Mouse (Mus musculus): ENCODE measurements around the gene Plekhg1. TPM values are rescaled to one million over a fixed set of nuclear protein-coding genes. Genes with fewer than 3 reads are reported as not detected.

The Plekhg1 gene
- total and polyA plus RNA-seq, 3 experiments: 3.6 to 11.0 (median 7.6) TPM

DNA sequence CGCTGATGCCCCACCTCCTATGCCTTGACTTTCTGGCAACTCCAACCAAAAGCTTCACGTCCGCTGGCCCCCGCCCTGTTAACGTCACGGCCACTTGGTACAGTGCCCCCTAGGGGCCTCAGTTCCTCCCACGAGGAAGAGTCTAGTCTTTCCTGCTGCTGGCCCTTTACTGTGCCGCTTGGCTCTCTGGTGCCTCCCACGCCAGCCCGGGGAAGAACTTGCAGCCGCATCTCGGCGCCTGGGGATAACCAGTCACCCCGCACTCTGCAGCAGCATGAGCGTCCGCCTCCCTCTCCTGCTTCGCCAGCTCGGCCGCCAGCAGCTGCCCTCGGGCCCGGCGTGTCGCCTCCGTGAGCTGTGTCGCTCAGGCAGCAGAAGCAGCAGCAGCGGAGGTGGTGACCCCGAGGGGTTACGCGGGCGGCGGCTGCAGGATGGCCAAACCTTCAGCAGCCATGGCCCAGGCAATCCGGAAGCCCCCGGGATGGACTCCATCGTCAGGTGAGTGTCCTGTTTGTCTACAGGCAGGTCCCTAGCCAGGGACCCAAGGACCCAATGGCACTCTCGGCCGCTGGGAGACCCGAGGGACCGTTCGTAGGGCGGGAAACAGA, 232.9 kb downstream of the Plekhg1 start, which contains the start of gene Mthfd1l:
TSS of gene Mthfd1l (plus strand) at position 138 of the 608 bp plus-strand sequence.
- H3K9ac ChIP-seq (ENCODE audit: low read depth, low read length): peak within 1 kb of the TSS; percentile 75
- H3K27me3 ChIP-seq (ENCODE audit: control insufficient read depth, insufficient read depth, low read length): no peaks in the 10 kb centered on the region
- H3K4me1 ChIP-seq (ENCODE audit: control insufficient read depth, insufficient read depth, low read length): peaks cover 3% of the 10 kb centered on the region; the same call in 1 of the 2 replicates
- peak within 1 kb of the TSS; percentile 62 for H3K4me3 ChIP-seq
- H3K27ac ChIP-seq: peak within 1 kb of the TSS; percentile 75
- H3K36me3 ChIP-seq (ENCODE audit: control insufficient read depth, insufficient read depth, low read length): no peaks in the 10 kb centered on the region
- peak; percentile 52; the same call in 1 of the 2 replicates for TF ChIP-seq POLR2A (IDR thresholded peaks at IDR 0.05; ENCODE audit: insufficient read depth, low read depth, low read length)
- no peak for TF ChIP-seq EP300 (IDR thresholded peaks at IDR 0.05; ENCODE audit: insufficient read depth, low read depth, low read length)
- TF ChIP-seq CTCF (IDR thresholded peaks at IDR 0.05): peak; percentile 73
- no peaks in the 10 kb centered on the region for H3K79me2 ChIP-seq (replicated peaks; ENCODE audit: control insufficient read depth, insufficient read depth, low read length)
- intact Hi-C loops (cut with DNase I): no loop called here
- peak; percentile 77 to 86 for DNase-seq
- under 1% methylated on average over 40 of the region's 40 CpGs for WGBS

DNA sequence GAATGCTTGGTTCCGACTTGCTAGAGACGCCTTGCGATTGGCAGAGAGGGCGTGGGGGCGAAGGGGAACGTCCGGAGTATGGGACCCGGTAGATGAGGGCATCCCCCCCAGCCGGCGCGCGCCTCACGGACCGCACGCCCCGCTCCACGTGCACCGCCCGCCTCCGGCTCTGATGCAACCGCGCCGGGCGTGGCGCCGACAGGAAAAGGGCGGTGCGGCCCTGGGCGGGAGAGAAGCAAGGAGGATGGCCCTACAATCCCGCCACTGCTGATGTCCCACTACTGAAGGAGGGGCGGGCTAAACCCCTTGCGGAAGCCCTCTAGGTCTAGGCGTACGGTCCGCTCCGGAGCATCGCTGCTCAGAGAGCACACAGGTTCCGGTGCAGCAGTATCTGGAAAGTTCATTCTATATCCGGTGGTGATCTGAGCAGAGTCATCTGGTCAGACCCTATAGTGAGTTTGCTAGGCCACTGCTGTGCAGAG, 233.5 kb downstream of the Plekhg1 start:
- H3K4me1 ChIP-seq (ENCODE audit: control insufficient read depth, insufficient read depth, low read length): peaks cover 3% of the 10 kb centered on the region; the same call in 1 of the 2 replicates
- peak overlapping the region; percentile 75 for H3K27ac ChIP-seq
- H3K4me3 ChIP-seq: peak overlapping the region; percentile 62
- H3K9ac ChIP-seq (ENCODE audit: low read depth, low read length): peak overlapping the region; percentile 75
- no peaks in the 10 kb centered on the region for H3K27me3 ChIP-seq (ENCODE audit: control insufficient read depth, insufficient read depth, low read length)
- peak; percentile 76 for TF ChIP-seq POLR2A (IDR thresholded peaks at IDR 0.05; ENCODE audit: insufficient read depth, low read depth, low read length)
- TF ChIP-seq CTCF (IDR thresholded peaks at IDR 0.05): no peak
- peak; percentile 60; the same call in 1 of the 2 replicates for TF ChIP-seq EP300 (IDR thresholded peaks at IDR 0.05; ENCODE audit: insufficient read depth, low read depth, low read length)
- under 1% methylated on average over 39 of the region's 39 CpGs for WGBS
- no peaks in the 10 kb centered on the region for H3K36me3 ChIP-seq (ENCODE audit: control insufficient read depth, insufficient read depth, low read length)
- no peaks in the 10 kb centered on the region for H3K79me2 ChIP-seq (replicated peaks; ENCODE audit: control insufficient read depth, insufficient read depth, low read length)
- intact Hi-C loops (cut with DNase I): no loop called here
- DNase-seq: peak; percentile 93 to 94

DNA sequence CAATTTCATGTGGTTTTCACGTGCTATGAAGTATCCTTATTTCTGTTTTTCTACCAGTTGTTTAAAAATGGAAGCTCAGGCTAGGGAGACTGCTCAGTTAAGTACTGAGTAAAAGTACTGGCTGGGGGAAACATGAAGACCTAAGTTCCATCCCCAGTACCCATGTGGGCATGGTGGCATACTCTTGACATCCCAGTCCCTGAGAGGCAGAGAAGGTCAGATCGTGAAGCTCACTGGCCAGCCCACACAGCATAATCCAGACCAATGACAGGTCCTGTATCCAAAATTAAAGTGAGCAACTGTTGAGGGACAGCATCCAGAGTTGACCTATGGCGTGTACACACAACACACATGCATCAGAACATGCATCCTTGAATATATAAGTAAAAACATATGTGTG, 234.2 kb downstream of the Plekhg1 start:
- Histone ChIP-seq H3K27me3 (ENCODE audit: control insufficient read depth, insufficient read depth, low read length) (no peaks in the 10 kb centered on the region), H3K4me1 (ENCODE audit: control insufficient read depth, insufficient read depth, low read length) (peaks cover 3% of the 10 kb centered on the region; the same call in 1 of the 2 replicates), H3K27ac (no peak overlapping the region), H3K36me3 (ENCODE audit: control insufficient read depth, insufficient read depth, low read length) (no peaks in the 10 kb centered on the region), H3K4me3 (no peak overlapping the region), H3K79me2 (replicated peaks; ENCODE audit: control insufficient read depth, insufficient read depth, low read length) (no peaks in the 10 kb centered on the region), H3K9ac (ENCODE audit: low read depth, low read length) (no peak overlapping the region)
- DNase-seq: no peak
- WGBS: 75% methylated on average over 3 of the region's 3 CpGs
- no peak for TF ChIP-seq CTCF (IDR thresholded peaks at IDR 0.05)
- no peak for TF ChIP-seq POLR2A (IDR thresholded peaks at IDR 0.05; ENCODE audit: insufficient read depth, low read depth, low read length)
- TF ChIP-seq EP300 (IDR thresholded peaks at IDR 0.05; ENCODE audit: insufficient read depth, low read depth, low read length): no peak
- intact Hi-C loops (cut with DNase I): no loop called here

DNA sequence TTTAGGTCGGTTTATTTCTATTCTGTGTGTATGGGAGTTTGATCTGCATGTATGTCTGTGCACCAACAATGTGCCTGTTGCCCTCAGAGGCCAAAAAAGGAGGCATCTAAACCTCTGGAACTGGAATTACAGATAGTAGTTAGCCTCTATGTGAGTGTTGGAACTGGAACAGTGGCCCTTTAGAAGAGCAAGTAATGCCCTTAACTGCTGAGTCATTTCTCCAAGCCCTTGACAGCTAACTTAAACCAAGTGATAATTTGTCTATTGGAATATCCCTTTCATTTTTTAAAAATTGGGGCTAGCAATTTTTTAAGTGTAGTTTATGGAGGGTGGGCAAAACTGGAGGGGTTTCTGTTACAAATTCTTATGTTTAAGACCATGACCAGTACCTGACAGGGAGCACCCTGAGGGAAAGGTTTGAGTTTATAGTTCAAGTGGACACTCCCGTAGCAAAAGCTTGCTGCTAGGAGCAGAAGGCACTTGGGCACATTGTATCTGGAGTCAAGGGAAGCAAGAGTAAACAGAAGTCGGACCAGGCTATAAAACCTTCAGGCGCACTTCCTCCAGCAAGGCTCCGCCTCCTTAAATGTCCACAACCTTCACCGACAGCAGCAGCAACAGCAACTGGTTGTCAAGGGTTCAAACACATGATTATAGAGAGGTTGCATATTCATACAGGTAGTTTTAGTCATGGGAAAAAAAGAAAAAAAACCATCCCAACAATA, 235.9 kb downstream of the Plekhg1 start:
- Histone ChIP-seq H3K36me3 (ENCODE audit: control insufficient read depth, insufficient read depth, low read length) (no peaks in the 10 kb centered on the region), H3K4me1 (ENCODE audit: control insufficient read depth, insufficient read depth, low read length) (peaks cover 3% of the 10 kb centered on the region; the same call in 1 of the 2 replicates), H3K27me3 (ENCODE audit: control insufficient read depth, insufficient read depth, low read length) (no peaks in the 10 kb centered on the region), H3K4me3 (no peak overlapping the region), H3K79me2 (replicated peaks; ENCODE audit: control insufficient read depth, insufficient read depth, low read length) (no peaks in the 10 kb centered on the region), H3K9ac (ENCODE audit: low read depth, low read length) (no peak overlapping the region), H3K27ac (no peak overlapping the region)
- DNase-seq: no peak
- intact Hi-C loops (cut with DNase I): no loop called here
- TF ChIP-seq POLR2A (IDR thresholded peaks at IDR 0.05; ENCODE audit: insufficient read depth, low read depth, low read length) (no peak), EP300 (IDR thresholded peaks at IDR 0.05; ENCODE audit: insufficient read depth, low read depth, low read length) (no peak), CTCF (IDR thresholded peaks at IDR 0.05) (no peak)
- 77% methylated on average over 6 of the region's 6 CpGs for WGBS

DNA sequence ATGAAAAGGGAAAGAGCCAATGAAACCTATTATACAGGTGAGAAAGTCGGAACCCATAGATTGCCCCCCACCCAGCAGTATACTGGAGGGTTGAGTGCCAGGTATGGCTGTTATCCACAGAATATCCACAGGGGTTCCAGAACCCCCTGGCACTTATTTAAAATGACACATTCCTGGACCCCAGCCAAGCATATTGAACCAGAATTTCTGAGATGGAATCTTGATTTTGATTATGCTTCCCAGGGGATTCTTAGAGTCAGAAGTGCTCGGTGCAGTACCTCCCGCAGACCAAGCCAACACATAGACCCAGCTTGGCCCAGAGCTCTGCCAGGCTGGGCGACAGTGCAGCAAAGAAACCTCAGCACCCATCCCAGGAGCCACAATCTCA, 236.5 kb downstream of the Plekhg1 start:
- no peak overlapping the region for H3K9ac ChIP-seq (ENCODE audit: low read depth, low read length)
- peaks cover 3% of the 10 kb centered on the region; the same call in 1 of the 2 replicates for H3K4me1 ChIP-seq (ENCODE audit: control insufficient read depth, insufficient read depth, low read length)
- intact Hi-C loops (cut with DNase I): no loop called here
- DNase-seq: no peak
- no peaks in the 10 kb centered on the region for H3K36me3 ChIP-seq (ENCODE audit: control insufficient read depth, insufficient read depth, low read length)
- no peaks in the 10 kb centered on the region for H3K27me3 ChIP-seq (ENCODE audit: control insufficient read depth, insufficient read depth, low read length)
- 84% methylated on average over 4 of the region's 4 CpGs for WGBS
- no peaks in the 10 kb centered on the region for H3K79me2 ChIP-seq (replicated peaks; ENCODE audit: control insufficient read depth, insufficient read depth, low read length)
- no peak overlapping the region for H3K4me3 ChIP-seq
- no peak for TF ChIP-seq EP300 (IDR thresholded peaks at IDR 0.05; ENCODE audit: insufficient read depth, low read depth, low read length)
- TF ChIP-seq CTCF (IDR thresholded peaks at IDR 0.05): no peak
- TF ChIP-seq POLR2A (IDR thresholded peaks at IDR 0.05; ENCODE audit: insufficient read depth, low read depth, low read length): no peak
- no peak overlapping the region for H3K27ac ChIP-seq
